Mouse (Mus musculus): ENCODE measurements at regions not wholly inside any gene's neighbourhood (a gene's known extent, or its start where the extent isn't known, plus 50 kb on each side); places are given as distances from the start of the nearest gene placed in this dataset.
A peak's percentile ranks its signal among the peaks of the same experiment; 100 is the strongest.

GRCm38 (mm10) chr8:116837991-116838390 lies 83.3 kb downstream of the Cmc2 start:
- no peaks in the 10 kb centered on the region for H3K36me3 ChIP-seq (ENCODE audit: control insufficient read depth, insufficient read depth, low read length, poor library complexity, severe bottlenecking)
- no peak for DNase-seq (ENCODE audit: low read depth, low spot score)
- no peaks in the 10 kb centered on the region for H3K9me3 ChIP-seq (ENCODE audit: control insufficient read depth, insufficient read depth, low read depth, low read length)
- in situ Hi-C loops (cut with MboI; ENCODE audit: low sequenced_read_pairs in 2 of 2, unreplicated experiment in 2 of 2), result no loop called here
- no peaks in the 10 kb centered on the region for H3K4me1 ChIP-seq (ENCODE audit: control insufficient read depth in 2 of 2, insufficient read depth in 2 of 2, low read length in 2 of 2, poor library complexity in 1 of 2)
- TF ChIP-seq MAFK (IDR thresholded peaks at IDR 0.05; ENCODE audit: insufficient read depth, low read depth, low read length) (no peak), CHD2 (IDR thresholded peaks at IDR 0.05; ENCODE audit: low read depth, low read length) (no peak), HCFC1 (IDR thresholded peaks at IDR 0.05; ENCODE audit: borderline replicate concordance, insufficient read depth, low read length) (no peak), ZNF384 (IDR thresholded peaks at IDR 0.05; ENCODE audit: low read depth, low read length) (no peak), ZC3H11A (IDR thresholded peaks at IDR 0.05; ENCODE audit: borderline replicate concordance, low read depth, low read length) (no peak)
- no peak overlapping the region for H3K9ac ChIP-seq (ENCODE audit: insufficient read depth, low read depth, low read length, poor library complexity, severe bottlenecking)
- H3K4me3 ChIP-seq (ENCODE audit: insufficient read depth in 1 of 2, low read depth in 1 of 2, low read length in 2 of 2, poor library complexity in 1 of 2, severe bottlenecking in 1 of 2), result no peak overlapping the region
- H3K27ac ChIP-seq (ENCODE audit: insufficient read depth, low read depth, low read length, poor library complexity, severe bottlenecking), result no peak overlapping the region

- H3K9ac ChIP-seq (ENCODE audit: insufficient read depth, low read depth, low read length, poor library complexity, severe bottlenecking), result no peak overlapping the region
- in situ Hi-C loops (cut with MboI; ENCODE audit: low sequenced_read_pairs in 2 of 2, unreplicated experiment in 2 of 2), result no loop called here
- H3K36me3 ChIP-seq (ENCODE audit: control insufficient read depth, insufficient read depth, low read length, poor library complexity, severe bottlenecking), result no peaks in the 10 kb centered on the region
- no peaks in the 10 kb centered on the region for H3K4me1 ChIP-seq (ENCODE audit: control insufficient read depth in 2 of 2, insufficient read depth in 2 of 2, low read length in 2 of 2, poor library complexity in 1 of 2)
- H3K9me3 ChIP-seq (ENCODE audit: control insufficient read depth, insufficient read depth, low read depth, low read length), result no peaks in the 10 kb centered on the region
- no peak overlapping the region for H3K4me3 ChIP-seq (ENCODE audit: insufficient read depth in 1 of 2, low read depth in 1 of 2, low read length in 2 of 2, poor library complexity in 1 of 2, severe bottlenecking in 1 of 2)
- DNase-seq (ENCODE audit: low read depth, low spot score), result no peak
- no peak overlapping the region for H3K27ac ChIP-seq (ENCODE audit: insufficient read depth, low read depth, low read length, poor library complexity, severe bottlenecking)
- TF ChIP-seq MAFK (IDR thresholded peaks at IDR 0.05; ENCODE audit: insufficient read depth, low read depth, low read length) (no peak), CHD2 (IDR thresholded peaks at IDR 0.05; ENCODE audit: low read depth, low read length) (no peak)
Observed at GRCm38 (mm10) chr8:116832181-116832580, 89.1 kb downstream of the Cmc2 start.

GRCm38 (mm10) chr8:116829631-116830030 lies 91.6 kb downstream of the Cmc2 start:
- H3K4me3 ChIP-seq (ENCODE audit: insufficient read depth in 1 of 2, low read depth in 1 of 2, low read length in 2 of 2, poor library complexity in 1 of 2, severe bottlenecking in 1 of 2), result no peak overlapping the region
- in situ Hi-C loops (cut with MboI; ENCODE audit: low sequenced_read_pairs in 2 of 2, unreplicated experiment in 2 of 2), result no loop called here
- no peaks in the 10 kb centered on the region for H3K4me1 ChIP-seq (ENCODE audit: control insufficient read depth in 2 of 2, insufficient read depth in 2 of 2, low read length in 2 of 2, poor library complexity in 1 of 2)
- no peak overlapping the region for H3K27ac ChIP-seq (ENCODE audit: insufficient read depth, low read depth, low read length, poor library complexity, severe bottlenecking)
- no peaks in the 10 kb centered on the region for H3K9me3 ChIP-seq (ENCODE audit: control insufficient read depth, insufficient read depth, low read depth, low read length)
- H3K9ac ChIP-seq (ENCODE audit: insufficient read depth, low read depth, low read length, poor library complexity, severe bottlenecking), result no peak overlapping the region
- DNase-seq (ENCODE audit: low read depth, low spot score), result no peak
- TF ChIP-seq CHD2 (IDR thresholded peaks at IDR 0.05; ENCODE audit: low read depth, low read length) (no peak), HCFC1 (IDR thresholded peaks at IDR 0.05; ENCODE audit: borderline replicate concordance, insufficient read depth, low read length) (no peak), ZNF384 (IDR thresholded peaks at IDR 0.05; ENCODE audit: low read depth, low read length) (no peak), ZC3H11A (IDR thresholded peaks at IDR 0.05; ENCODE audit: borderline replicate concordance, low read depth, low read length) (no peak), MAFK (IDR thresholded peaks at IDR 0.05; ENCODE audit: insufficient read depth, low read depth, low read length) (no peak)
- no peaks in the 10 kb centered on the region for H3K36me3 ChIP-seq (ENCODE audit: control insufficient read depth, insufficient read depth, low read length, poor library complexity, severe bottlenecking)

- in situ Hi-C loops (cut with MboI; ENCODE audit: low sequenced_read_pairs in 2 of 2, unreplicated experiment in 2 of 2), result no loop called here
- TF ChIP-seq ZNF384 (IDR thresholded peaks at IDR 0.05; ENCODE audit: low read depth, low read length) (no peak), CHD2 (IDR thresholded peaks at IDR 0.05; ENCODE audit: low read depth, low read length) (no peak), ZC3H11A (IDR thresholded peaks at IDR 0.05; ENCODE audit: borderline replicate concordance, low read depth, low read length) (no peak), MAFK (IDR thresholded peaks at IDR 0.05; ENCODE audit: insufficient read depth, low read depth, low read length) (no peak), HCFC1 (IDR thresholded peaks at IDR 0.05; ENCODE audit: borderline replicate concordance, insufficient read depth, low read length) (no peak)
- DNase-seq (ENCODE audit: low read depth, low spot score), result no peak
- Histone ChIP-seq H3K4me3 (ENCODE audit: insufficient read depth in 1 of 2, low read depth in 1 of 2, low read length in 2 of 2, poor library complexity in 1 of 2, severe bottlenecking in 1 of 2) (no peak overlapping the region), H3K27ac (ENCODE audit: insufficient read depth, low read depth, low read length, poor library complexity, severe bottlenecking) (no peak overlapping the region), H3K9ac (ENCODE audit: insufficient read depth, low read depth, low read length, poor library complexity, severe bottlenecking) (no peak overlapping the region), H3K9me3 (ENCODE audit: control insufficient read depth, insufficient read depth, low read depth, low read length) (no peaks in the 10 kb centered on the region), H3K36me3 (ENCODE audit: control insufficient read depth, insufficient read depth, low read length, poor library complexity, severe bottlenecking) (no peaks in the 10 kb centered on the region), H3K4me1 (ENCODE audit: control insufficient read depth in 2 of 2, insufficient read depth in 2 of 2, low read length in 2 of 2, poor library complexity in 1 of 2) (no peaks in the 10 kb centered on the region)
Observed at GRCm38 (mm10) chr8:116828220-116828619, 93.0 kb downstream of the Cmc2 start.

GRCm38 (mm10) chr8:116827141-116827540 lies 94.1 kb downstream of the Cmc2 start:
- in situ Hi-C loops (cut with MboI; ENCODE audit: low sequenced_read_pairs in 2 of 2, unreplicated experiment in 2 of 2), result no loop called here
- no peak for TF ChIP-seq HCFC1 (IDR thresholded peaks at IDR 0.05; ENCODE audit: borderline replicate concordance, insufficient read depth, low read length)
- no peak for TF ChIP-seq ZNF384 (IDR thresholded peaks at IDR 0.05; ENCODE audit: low read depth, low read length)
- no peak for TF ChIP-seq ZC3H11A (IDR thresholded peaks at IDR 0.05; ENCODE audit: borderline replicate concordance, low read depth, low read length)
- TF ChIP-seq MAFK (IDR thresholded peaks at IDR 0.05; ENCODE audit: insufficient read depth, low read depth, low read length), result no peak
- no peak for TF ChIP-seq CHD2 (IDR thresholded peaks at IDR 0.05; ENCODE audit: low read depth, low read length)
- Histone ChIP-seq H3K27ac (ENCODE audit: insufficient read depth, low read depth, low read length, poor library complexity, severe bottlenecking) (no peak overlapping the region), H3K36me3 (ENCODE audit: control insufficient read depth, insufficient read depth, low read length, poor library complexity, severe bottlenecking) (no peaks in the 10 kb centered on the region), H3K9ac (ENCODE audit: insufficient read depth, low read depth, low read length, poor library complexity, severe bottlenecking) (no peak overlapping the region), H3K4me1 (ENCODE audit: control insufficient read depth in 2 of 2, insufficient read depth in 2 of 2, low read length in 2 of 2, poor library complexity in 1 of 2) (no peaks in the 10 kb centered on the region), H3K9me3 (ENCODE audit: control insufficient read depth, insufficient read depth, low read depth, low read length) (no peaks in the 10 kb centered on the region), H3K4me3 (ENCODE audit: insufficient read depth in 1 of 2, low read depth in 1 of 2, low read length in 2 of 2, poor library complexity in 1 of 2, severe bottlenecking in 1 of 2) (no peak overlapping the region)
- peak; percentile 22 for DNase-seq (ENCODE audit: low read depth, low spot score)

Data from ES-E14 (cell line).